ENCODE assay signal across 9 mouse cellular contexts in the genomic region with DNA sequence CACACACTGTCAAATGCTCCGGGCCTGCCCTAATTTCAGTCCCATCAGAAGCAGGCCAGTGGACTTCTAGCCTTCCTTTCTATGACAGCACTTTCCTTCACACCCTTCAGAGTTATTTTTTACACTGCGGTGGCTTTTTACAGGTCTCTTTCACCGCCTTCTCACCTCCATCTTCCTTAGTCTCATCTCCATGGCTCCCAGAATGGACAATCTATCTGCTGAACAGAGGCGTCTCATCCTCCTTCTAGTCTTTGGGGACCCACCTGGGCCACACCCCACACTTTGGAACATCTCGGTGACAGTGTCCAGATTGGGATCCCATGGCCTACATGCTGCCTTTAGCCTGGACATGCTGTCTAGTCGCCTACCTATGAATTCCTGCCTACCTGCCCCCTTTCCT. TPM values are rescaled to one million over a fixed set of nuclear protein-coding genes. Genes with fewer than 3 reads are reported as not detected.
A peak's percentile ranks its signal among the peaks of the same experiment; 100 is the strongest.
DNase-seq lines count a peak whose midpoint lies in the region; ATAC-seq lines count a peak whose summit lies in the region.
"Had no signal": no experiment of that assay in that cellular context is flagged by ENCODE, and none has a peak within 500 bp of the region (broad histone marks: within the 10 kb centered on the region; RNA-seq: fewer than 3 reads in every experiment).

No protein-coding gene starts in this region.

- peaks cover 18% of the 10 kb centered on the region; the same call in 1 of the 2 replicates for H3K4me1 ChIP-seq in kidney, embryonic 14.5 days (ENCODE audit: control insufficient read depth, insufficient read depth, low read length)
- peaks cover 23% of the 10 kb centered on the region for H3K4me1 ChIP-seq in embryonic facial prominence, embryonic 10.5 days
- H3K4me1 ChIP-seq in hindbrain, embryonic 15.5 days (replicated peaks) = 0 out of 2 replicates have a peak, but pooled peaks cover 8% of the 10 kb centered on the region
- no peaks in the 10 kb centered on the region for H3K4me1 ChIP-seq in midbrain, embryonic 14.5 days (ENCODE audit: control insufficient read depth, insufficient read depth, low read length)

- no peak for ATAC-seq in kidney, embryonic 14.5 days (ENCODE audit: low FRiP score, low TSS enrichment)
- no peak for ATAC-seq in hindbrain, embryonic 15.5 days (ENCODE audit: low FRiP score, low read depth)
- ATAC-seq in midbrain, embryonic 14.5 days (ENCODE audit: low FRiP score, low TSS enrichment) = no peak
- ATAC-seq: Patski had no signal

- peak overlapping the region; percentile 33 for H3K4me3 ChIP-seq in kidney, embryonic 14.5 days (ENCODE audit: low read length)
- peak overlapping the region; percentile 46 for H3K4me3 ChIP-seq in embryonic facial prominence, embryonic 10.5 days
- peak overlapping the region; percentile 22 for H3K4me3 ChIP-seq in hindbrain, embryonic 15.5 days
- H3K4me3 ChIP-seq in midbrain, embryonic 14.5 days (replicated peaks; ENCODE audit: low read depth, low read length) = no peak overlapping the region

- WGBS in kidney, embryonic 14.5 days = 66% methylated on average over 6 of the region's 6 CpGs
- WGBS in embryonic facial prominence, embryonic 10.5 days = 69% methylated on average over 6 of the region's 6 CpGs
- WGBS in hindbrain, embryonic 15.5 days = 79% methylated on average over 6 of the region's 6 CpGs
- 71% methylated on average over 6 of the region's 6 CpGs for WGBS in midbrain, embryonic 14.5 days

- H3K27me3 ChIP-seq in kidney, embryonic 14.5 days (ENCODE audit: control insufficient read depth, insufficient read depth, low read length) = no peaks in the 10 kb centered on the region
- peaks cover 24% of the 10 kb centered on the region for H3K27me3 ChIP-seq in embryonic facial prominence, embryonic 10.5 days (replicated peaks; ENCODE audit: low read depth, poor library complexity, severe bottlenecking)
- H3K27me3 ChIP-seq in hindbrain, embryonic 15.5 days = no peaks in the 10 kb centered on the region
- H3K27me3 ChIP-seq in midbrain, embryonic 14.5 days (ENCODE audit: control insufficient read depth, insufficient read depth, low read length) = no peaks in the 10 kb centered on the region
- H3K27me3 ChIP-seq: Patski had no signal

- H3K9me3 ChIP-seq in kidney, embryonic 14.5 days (ENCODE audit: control insufficient read depth, low read length) = no peaks in the 10 kb centered on the region
- H3K9me3 ChIP-seq in embryonic facial prominence, embryonic 10.5 days = no peaks in the 10 kb centered on the region
- H3K9me3 ChIP-seq in hindbrain, embryonic 15.5 days = no peaks in the 10 kb centered on the region
- H3K9me3 ChIP-seq in midbrain, embryonic 14.5 days (ENCODE audit: control insufficient read depth, low read length) = no peaks in the 10 kb centered on the region

- peak overlapping the region; percentile 53; the same call in 1 of the 2 replicates for H3K9ac ChIP-seq in kidney, embryonic 14.5 days (ENCODE audit: low read depth, low read length)
- H3K9ac ChIP-seq in hindbrain, embryonic 15.5 days = no peak overlapping the region
- no peak overlapping the region; the same call in 1 of the 2 replicates for H3K9ac ChIP-seq in midbrain, embryonic 14.5 days (replicated peaks; ENCODE audit: low read length)

- H3K4me2 ChIP-seq in kidney, embryonic 14.5 days (replicated peaks; ENCODE audit: low read depth, low read length) = peak overlapping the region; percentile 56
- H3K4me2 ChIP-seq in hindbrain, embryonic 15.5 days = peak overlapping the region; percentile 55
- peak overlapping the region; percentile 37; the same call in 1 of the 2 replicates for H3K4me2 ChIP-seq in midbrain, embryonic 14.5 days (ENCODE audit: low read length)

- H3K36me3 ChIP-seq in kidney, embryonic 14.5 days (ENCODE audit: control insufficient read depth, insufficient read depth, low read length) = no peaks in the 10 kb centered on the region
- no peaks in the 10 kb centered on the region for H3K36me3 ChIP-seq in embryonic facial prominence, embryonic 10.5 days (replicated peaks)
- H3K36me3 ChIP-seq in hindbrain, embryonic 15.5 days = no peaks in the 10 kb centered on the region
- H3K36me3 ChIP-seq in midbrain, embryonic 14.5 days (ENCODE audit: control insufficient read depth, insufficient read depth, low read length) = no peaks in the 10 kb centered on the region

- 0 out of 2 replicates have a peak overlapping the region, but pooled peaks have one; percentile 37 for H3K27ac ChIP-seq in kidney, embryonic 14.5 days (ENCODE audit: low read depth, low read length)
- peak overlapping the region; percentile 58 for H3K27ac ChIP-seq in embryonic facial prominence, embryonic 10.5 days (replicated peaks)
- H3K27ac ChIP-seq in hindbrain, embryonic 15.5 days (replicated peaks) = no peak overlapping the region
- no peak overlapping the region for H3K27ac ChIP-seq in midbrain, embryonic 14.5 days (replicated peaks; ENCODE audit: low read depth, low read length)

- no peak for DNase-seq in kidney, adult 18-20 months
- no peak for DNase-seq in embryonic facial prominence, embryonic 10.5 days (ENCODE audit: low spot score)
- DNase-seq in midbrain, embryonic 14.5 days = no peak
- DNase-seq in testis, postnatal 14 days (ENCODE audit: low spot score) = no peak
- no peak for DNase-seq in cerebellum, postnatal 36 days
- no peak for DNase-seq in right cerebral cortex, postnatal 4 days

RNA-seq across cellular contexts. Expression of gene Traf1, which starts 0.6 kb away (rescaled TPM):
- 15.9 and 18.1 TPM in 2 replicates for polyA plus RNA-seq in kidney, embryonic 14.5 days (2014; fragmentation: Nextera tagmentation; extraction: Ambion mirVana)
- 0.34 and 0.38 TPM in 2 replicates for polyA plus RNA-seq in embryonic facial prominence, embryonic 10.5 days (2016; fragmentation: Nextera tagmentation; extraction: Ambion mirVana)
- polyA plus RNA-seq in hindbrain, embryonic 15.5 days (2015; fragmentation: Nextera tagmentation; extraction: Ambion mirVana) = 2.0 and 2.2 TPM in 2 replicates
- 0.87 and 3.3 TPM in 2 replicates for polyA plus RNA-seq in midbrain, embryonic 14.5 days (2014; fragmentation: Nextera tagmentation; extraction: Ambion mirVana)

RNA-seq across cellular contexts. Expression of gene Phf19, which starts 47.1 kb away (rescaled TPM):
- 29.9 and 35.1 TPM in 2 replicates for polyA plus RNA-seq in kidney, embryonic 14.5 days (2014; fragmentation: Nextera tagmentation; extraction: Ambion mirVana)
- 1.1 and 1.8 TPM in 2 replicates for polyA plus RNA-seq in embryonic facial prominence, embryonic 10.5 days (2016; fragmentation: Nextera tagmentation; extraction: Ambion mirVana)
- 2.1 and 2.3 TPM in 2 replicates for polyA plus RNA-seq in hindbrain, embryonic 15.5 days (2015; fragmentation: Nextera tagmentation; extraction: Ambion mirVana)
- polyA plus RNA-seq in midbrain, embryonic 14.5 days (2014; fragmentation: Nextera tagmentation; extraction: Ambion mirVana) = 0.93 and 1.6 TPM in 2 replicates

Comparison
In these comparisons a context has a peak if more than half of its experiments do, and no peak if none do; other contexts are left out.
1. H3K27ac ChIP-seq: peak in kidney, embryonic 14.5 days (single experiment) and embryonic facial prominence, embryonic 10.5 days (single experiment); none in hindbrain, embryonic 15.5 days (single experiment) and midbrain, embryonic 14.5 days (single experiment).
2. Peak in every context shown above with its lines, with median percentiles within 50 percentile points of each other: H3K4me2 ChIP-seq.